Mouse (Mus musculus) gastrocnemius, postnatal 4 days (tissue): Measurements from ENCODE around the gene Tcp11l2. TPM values are rescaled to one million over a fixed set of nuclear protein-coding genes. Genes with fewer than 3 reads are reported as not detected.

Experiments used
- DNase-seq, 2 experiments: peaks; one replicate each; pipeline ENCODE4 v3.0.0; 2021 to 2022; ENCODE audit warnings: low spot score in 2 of 2, mixed read lengths in 2 of 2
- long read RNA-seq, 2 experiments: library from polyadenylated mRNA; stranded (forward); transcript quantifications; one replicate each; pipeline ENCODE4 v2.0.0; 2021
- total RNA-seq, 2 experiments: library from RNA; stranded (reverse); gene quantifications; 2 replicates each; pipeline ENCODE4 v1.2.3; 2021

Gene Tcp11l2
- 10 to 100 TPM; 41.9 to 48.3 TPM for total RNA-seq
- long read RNA-seq, experiment 1, transcript Tcp11l2-201 (10 exons, 2,725 nt), result major isoform, 50 of 57 reads
- long read RNA-seq, experiment 1, partial matches to known transcripts, result 2 of 57 reads
- long read RNA-seq, experiment 1, other reads (novel, unspliced or antisense), result 5 of 57 reads
- long read RNA-seq, experiment 2, transcript Tcp11l2-201 (10 exons, 2,725 nt), result major isoform, 46 of 57 reads
- long read RNA-seq, experiment 2, partial matches to known transcripts, result 3 of 57 reads
- long read RNA-seq, experiment 2, other reads (novel, unspliced or antisense), result 8 of 57 reads

GRCm38 (mm10) chr10:84576395-84577070, at the start of gene Tcp11l2:
Gene Tcp11l2, plus strand, starts transcription at chr10:84576626.
- DNase-seq, result peak; percentile 79 to 91

GRCm38 (mm10) chr10:84527070-84527469, 49.4 kb upstream of the Tcp11l2 start:
- no peak for DNase-seq

GRCm38 (mm10) chr10:84527631-84528030, 48.8 kb upstream of the Tcp11l2 start:
- DNase-seq, result no peak

DNA sequence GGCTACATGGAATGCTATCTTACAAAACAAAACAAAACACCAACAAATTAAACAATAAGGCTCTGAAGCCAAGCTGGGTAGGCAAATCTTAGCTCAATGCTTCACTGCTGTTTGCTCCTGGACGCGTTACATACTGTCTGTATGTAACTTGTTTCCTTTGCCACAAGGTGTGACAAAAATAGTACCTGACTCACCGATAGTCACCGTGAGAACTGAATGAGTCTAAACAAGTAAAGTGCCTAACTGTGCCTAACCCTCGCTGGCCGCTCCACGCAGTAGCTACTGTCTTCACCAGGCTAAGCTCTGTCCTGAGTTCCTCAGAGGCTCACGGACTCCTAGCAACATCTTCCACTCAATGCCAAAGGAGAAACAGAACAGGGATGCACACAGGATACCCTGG, 46.0 kb upstream of the Tcp11l2 start:
- no peak for DNase-seq

DNA sequence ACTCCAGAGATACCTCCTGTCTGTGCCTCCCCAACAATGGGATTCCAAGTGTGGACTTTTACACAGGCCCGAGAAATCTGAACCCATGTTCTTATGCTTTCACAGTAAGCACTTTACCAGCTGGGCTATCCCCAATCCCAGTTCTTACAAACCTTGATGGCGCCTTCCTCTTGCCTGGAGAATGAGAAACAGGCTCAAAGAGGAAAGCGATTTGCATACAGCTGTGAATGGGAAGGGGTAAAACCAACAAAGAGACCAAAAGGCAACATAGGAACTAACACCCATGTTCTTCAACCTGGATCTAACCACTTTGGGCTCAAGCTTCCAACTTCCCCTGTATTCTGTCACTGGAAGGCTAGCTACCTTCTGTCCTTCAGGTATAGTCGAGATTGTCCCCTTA, 44.9 kb upstream of the Tcp11l2 start:
- no peak for DNase-seq

DNA sequence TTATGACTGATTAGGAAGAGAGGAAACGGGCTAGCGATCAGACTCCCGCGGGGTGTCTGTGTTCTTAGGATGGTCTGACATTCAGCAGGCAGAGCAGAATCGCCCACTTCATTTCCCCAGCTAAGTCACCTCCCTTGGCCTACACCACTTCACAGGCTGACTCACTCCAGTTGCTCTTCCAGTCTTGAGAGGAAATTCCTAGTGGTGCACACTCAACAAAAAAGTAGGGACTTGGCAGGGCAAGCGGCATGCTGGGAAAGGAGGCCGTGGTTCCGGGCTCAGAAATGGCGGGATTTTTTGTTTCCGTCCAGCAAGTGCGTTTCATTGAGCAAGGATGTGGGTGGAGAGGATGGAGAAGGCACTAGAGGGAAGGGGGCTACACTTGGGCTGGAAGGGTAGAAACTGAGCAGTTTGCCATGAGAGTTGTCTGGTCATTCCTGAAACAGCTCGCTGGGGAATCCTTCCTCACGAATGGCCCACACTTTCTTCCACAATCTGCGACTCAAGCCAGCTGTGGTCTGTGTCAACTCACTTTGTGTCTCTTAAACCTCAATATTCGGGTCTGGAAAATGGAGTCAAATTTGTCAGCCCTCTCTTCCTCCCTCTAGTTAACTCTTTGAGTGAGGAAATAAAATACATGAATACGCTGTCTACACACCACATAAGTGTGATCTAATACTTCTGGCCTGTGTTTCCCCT, 44.1 kb upstream of the Tcp11l2 start:
- DNase-seq, result peak in 1 of 2 experiments; percentile 59

GRCm38 (mm10) chr10:84532911-84533882, 43.2 kb upstream of the Tcp11l2 start:
- peak; percentile 55 to 76 for DNase-seq

GRCm38 (mm10) chr10:84533912-84534671, 42.3 kb upstream of the Tcp11l2 start, which contains the start of gene Ckap4:
Gene Ckap4, minus strand, starts transcription at chr10:84534062.
- peak; percentile 79 to 81 for DNase-seq

- no peak for DNase-seq
Measured at GRCm38 (mm10) chr10:84535458-84535857, 41.0 kb upstream of the Tcp11l2 start.

DNA sequence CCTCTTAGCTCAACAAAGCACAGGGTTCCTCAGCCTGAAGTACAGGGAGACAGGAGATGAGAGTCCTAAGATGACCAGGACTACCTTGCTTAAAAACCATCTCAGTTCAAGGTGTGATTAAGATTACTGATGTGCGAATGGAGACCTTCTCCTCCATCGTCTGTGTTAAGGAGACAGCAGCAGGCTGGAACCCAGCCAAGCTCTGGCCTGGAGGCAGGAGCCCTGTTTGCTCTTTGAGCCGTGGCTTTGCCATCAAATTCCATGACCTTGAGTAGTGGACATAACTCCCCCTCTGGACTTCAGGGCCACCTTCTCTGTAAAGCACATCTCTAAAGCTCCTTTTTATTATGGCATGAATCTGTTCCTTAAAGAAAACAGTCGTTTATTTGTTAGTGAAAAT, 40.6 kb upstream of the Tcp11l2 start:
- DNase-seq, result no peak

DNA sequence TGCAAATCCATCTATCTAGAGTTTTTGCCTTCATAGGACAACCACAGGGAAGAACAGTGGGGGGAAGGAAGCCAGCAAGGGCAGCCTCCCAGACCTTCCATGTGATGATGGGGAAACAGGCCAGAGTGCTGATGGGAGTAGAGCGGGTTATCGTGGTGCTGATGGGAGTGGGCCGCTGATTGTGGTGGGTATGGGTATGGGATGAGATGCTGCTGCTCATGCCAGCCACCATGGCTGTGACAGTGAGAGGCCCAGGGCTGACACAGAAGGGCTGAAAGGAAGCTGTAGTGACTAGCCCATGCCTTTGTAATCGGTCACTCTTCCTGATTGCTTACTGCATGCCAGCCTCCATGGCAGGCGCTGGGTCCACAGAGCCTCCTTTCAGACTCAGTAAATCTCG, 36.8 kb upstream of the Tcp11l2 start:
- DNase-seq, result no peak

GRCm38 (mm10) chr10:84542802-84543658, 33.4 kb upstream of the Tcp11l2 start:
- no peak for DNase-seq

GRCm38 (mm10) chr10:84544841-84545610, 31.4 kb upstream of the Tcp11l2 start:
- no peak for DNase-seq

DNA sequence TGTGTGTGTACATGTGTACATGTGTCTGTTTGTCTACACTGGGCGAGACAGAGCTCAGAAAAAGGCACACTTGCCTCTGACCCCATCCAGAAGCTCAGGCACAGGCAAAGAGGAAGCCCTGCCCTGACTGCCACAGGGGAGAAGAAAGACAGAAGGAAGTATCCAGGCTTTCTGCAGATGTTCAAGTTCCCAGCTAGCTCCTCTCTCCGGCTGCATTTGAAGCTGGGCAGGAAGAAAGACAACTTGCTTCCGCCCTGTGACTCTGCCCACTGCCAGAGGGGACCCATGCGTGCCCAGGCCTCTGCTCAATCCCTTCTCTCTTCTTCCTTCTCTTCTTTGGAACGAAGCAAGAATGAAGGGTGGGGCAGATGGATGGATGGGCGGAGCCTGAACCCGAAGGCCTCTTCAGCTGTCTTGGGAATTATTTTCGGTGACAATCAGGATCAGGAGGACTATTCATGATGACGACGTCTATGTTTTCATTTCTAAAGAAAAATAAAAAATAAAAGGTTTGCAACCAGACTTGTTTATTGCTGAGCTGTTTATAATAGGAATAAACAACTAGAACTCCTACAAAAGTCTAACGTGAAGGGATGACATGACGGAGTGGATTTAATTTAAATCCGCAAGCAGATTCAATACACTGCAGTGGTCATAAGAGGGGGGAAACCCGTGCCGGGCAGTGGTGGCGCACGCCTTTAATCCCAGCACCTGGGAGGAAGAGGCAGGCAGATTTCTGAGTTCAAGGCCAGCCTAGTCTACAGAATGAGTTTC, 27.1 kb upstream of the Tcp11l2 start:
- no peak for DNase-seq

- DNase-seq, result no peak
Measured at GRCm38 (mm10) chr10:84549920-84550293, 26.5 kb upstream of the Tcp11l2 start.

- no peak for DNase-seq
Measured at GRCm38 (mm10) chr10:84551846-84552245, 24.6 kb upstream of the Tcp11l2 start.

DNA sequence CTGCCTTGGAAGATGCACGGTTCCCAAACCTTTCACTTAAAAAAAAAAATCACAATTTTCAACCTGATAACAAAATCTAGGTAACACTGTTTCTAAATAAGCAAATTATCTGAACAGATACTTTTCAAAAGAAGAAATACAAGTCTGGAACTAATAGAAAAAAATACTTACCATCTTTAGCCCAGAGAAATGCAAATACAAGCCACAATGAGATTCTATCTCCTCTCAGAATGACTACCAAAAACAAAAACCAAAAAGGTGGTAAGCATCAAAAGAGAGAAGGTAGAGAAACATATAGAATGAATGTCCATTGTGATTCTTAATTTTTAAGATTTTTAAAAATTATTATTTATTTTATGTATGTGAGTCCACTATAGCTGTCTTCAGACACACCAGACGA, 23.9 kb upstream of the Tcp11l2 start:
- no peak for DNase-seq
